Mouse (Mus musculus): ENCODE results near the gene Mlx. TPM values are rescaled to one million over a fixed set of nuclear protein-coding genes. Genes with fewer than 3 reads are reported as not detected.
"Not testable (repeated sequence)": the region's sequence is repeated elsewhere in the genome, so short reads cannot be mapped to it uniquely, and the experiment has no call there.

The Mlx gene
- polyA plus RNA-seq, 1 experiment from 2014 or later, result 26.7 TPM

- no peaks in the 10 kb centered on the region for H3K27me3 ChIP-seq
- no peak overlapping the region for H3K4me2 ChIP-seq
- H3K9ac ChIP-seq, result no peak overlapping the region
- WGBS (ENCODE audit: insufficient replicate concordance), result 88% methylated on average over 4 of the region's 4 CpGs
- H3K36me3 ChIP-seq (replicated peaks), result peaks cover 42% of the 10 kb centered on the region
- H3K9me3 ChIP-seq (replicated peaks), result no peaks in the 10 kb centered on the region
- ATAC-seq (ENCODE audit: insufficient read depth), result no peak
- H3K4me3 ChIP-seq (replicated peaks), result no peak overlapping the region
- no peak overlapping the region for H3K27ac ChIP-seq (replicated peaks)
- peaks cover 13% of the 10 kb centered on the region; the same call in 1 of the 2 replicates for H3K4me1 ChIP-seq (replicated peaks)
Measured at GRCm38 (mm10) chr11:101109351-101109750, 22.3 kb downstream of the Mlx start.

- Histone ChIP-seq H3K9ac (no peak overlapping the region), H3K36me3 (replicated peaks) (peaks cover 32% of the 10 kb centered on the region), H3K27me3 (no peaks in the 10 kb centered on the region), H3K4me1 (replicated peaks) (peaks cover 21% of the 10 kb centered on the region), H3K4me2 (no peak overlapping the region), H3K4me3 (replicated peaks) (no peak overlapping the region), H3K27ac (replicated peaks) (no peak overlapping the region), H3K9me3 (replicated peaks) (no peaks in the 10 kb centered on the region)
- no peak for ATAC-seq (ENCODE audit: insufficient read depth)
- 53% methylated on average over 5 of the region's 5 CpGs for WGBS (ENCODE audit: insufficient replicate concordance)
Measured at GRCm38 (mm10) chr11:101110708-101111107, 23.6 kb downstream of the Mlx start.

- H3K27me3 ChIP-seq, result no peaks in the 10 kb centered on the region
- WGBS (ENCODE audit: insufficient replicate concordance), result 83% methylated on average over 4 of the region's 4 CpGs
- H3K4me2 ChIP-seq, result no peak overlapping the region
- H3K9me3 ChIP-seq (replicated peaks), result no peaks in the 10 kb centered on the region
- peaks cover 32% of the 10 kb centered on the region for H3K36me3 ChIP-seq (replicated peaks)
- no peak overlapping the region for H3K27ac ChIP-seq (replicated peaks)
- H3K4me1 ChIP-seq (replicated peaks), result peaks cover 26% of the 10 kb centered on the region
- H3K4me3 ChIP-seq (replicated peaks), result no peak overlapping the region
- no peak for ATAC-seq (ENCODE audit: insufficient read depth)
- no peak overlapping the region for H3K9ac ChIP-seq
Measured at GRCm38 (mm10) chr11:101111178-101111577, 24.1 kb downstream of the Mlx start.

GRCm38 (mm10) chr11:101112186-101112585 is 25.1 kb downstream of the Mlx start:
- WGBS (ENCODE audit: insufficient replicate concordance), result 83% methylated on average over 3 of the region's 3 CpGs
- no peaks in the 10 kb centered on the region for H3K27me3 ChIP-seq
- no peak overlapping the region for H3K4me3 ChIP-seq (replicated peaks)
- peaks cover 32% of the 10 kb centered on the region for H3K4me1 ChIP-seq (replicated peaks)
- peaks cover 39% of the 10 kb centered on the region for H3K36me3 ChIP-seq (replicated peaks)
- ATAC-seq (ENCODE audit: insufficient read depth), result no peak
- H3K9ac ChIP-seq, result no peak overlapping the region
- no peaks in the 10 kb centered on the region for H3K9me3 ChIP-seq (replicated peaks)
- no peak overlapping the region for H3K4me2 ChIP-seq
- H3K27ac ChIP-seq (replicated peaks), result no peak overlapping the region

- Histone ChIP-seq H3K36me3 (replicated peaks) (peaks cover 32% of the 10 kb centered on the region), H3K4me2 (no peak overlapping the region), H3K27ac (replicated peaks) (0 out of 2 replicates have a peak overlapping the region, but pooled peaks have one; percentile 1), H3K4me3 (replicated peaks) (no peak overlapping the region), H3K4me1 (replicated peaks) (peaks cover 49% of the 10 kb centered on the region), H3K9me3 (replicated peaks) (no peaks in the 10 kb centered on the region), H3K27me3 (no peaks in the 10 kb centered on the region), H3K9ac (no peak overlapping the region)
- WGBS (ENCODE audit: insufficient replicate concordance), result 73% methylated on average over 2 of the region's 2 CpGs
- ATAC-seq (ENCODE audit: insufficient read depth), result no peak
Measured at GRCm38 (mm10) chr11:101115564-101115963, 28.5 kb downstream of the Mlx start.

- peak overlapping the region; percentile 96 for H3K9ac ChIP-seq
- 15% methylated on average over 4 of the region's 4 CpGs for WGBS (ENCODE audit: insufficient replicate concordance)
- peaks cover 33% of the 10 kb centered on the region for H3K36me3 ChIP-seq (replicated peaks)
- peak overlapping the region; percentile 97 for H3K27ac ChIP-seq (replicated peaks)
- H3K9me3 ChIP-seq (replicated peaks), result no peaks in the 10 kb centered on the region
- no peak for ATAC-seq (ENCODE audit: insufficient read depth)
- peaks cover 49% of the 10 kb centered on the region for H3K4me1 ChIP-seq (replicated peaks)
- H3K27me3 ChIP-seq, result no peaks in the 10 kb centered on the region
- H3K4me3 ChIP-seq (replicated peaks), result peak overlapping the region; percentile 93
- H3K4me2 ChIP-seq, result peak overlapping the region; percentile 80
Measured at GRCm38 (mm10) chr11:101118105-101118504, 31.0 kb downstream of the Mlx start.

- Histone ChIP-seq H3K4me1 (replicated peaks) (peaks cover 49% of the 10 kb centered on the region), H3K9ac (peak overlapping the region; percentile 96), H3K9me3 (replicated peaks) (no peaks in the 10 kb centered on the region), H3K27me3 (no peaks in the 10 kb centered on the region), H3K36me3 (replicated peaks) (peaks cover 39% of the 10 kb centered on the region), H3K27ac (replicated peaks) (peak overlapping the region; percentile 97), H3K4me2 (peak overlapping the region; percentile 80), H3K4me3 (replicated peaks) (peak overlapping the region; percentile 93)
- peak; percentile 77 for ATAC-seq (ENCODE audit: insufficient read depth)
- under 1% methylated on average over 39 of the region's 39 CpGs for WGBS (ENCODE audit: insufficient replicate concordance)
Measured at GRCm38 (mm10) chr11:101119131-101119760, 32.2 kb downstream of the Mlx start.

GRCm38 (mm10) chr11:101119761-101120544 is 32.9 kb downstream of the Mlx start, which contains the start of the genes Retreg3 and Tubg1:
TSS of gene Retreg3 (minus strand) at chr11:101119893.
TSS of gene Tubg1 (plus strand) at chr11:101119938.
- ATAC-seq (ENCODE audit: insufficient read depth), result peak; percentile 93
- peak within 1 kb of the TSS; percentile 99 for H3K4me2 ChIP-seq
- H3K27ac ChIP-seq (replicated peaks), result peak within 1 kb of the TSS; percentile 97
- H3K9me3 ChIP-seq (replicated peaks), result no peaks in the 10 kb centered on the region
- H3K4me3 ChIP-seq (replicated peaks), result peak within 1 kb of the TSS; percentile 93
- under 1% methylated on average over 61 of the region's 61 CpGs for WGBS (ENCODE audit: insufficient replicate concordance)
- no peaks in the 10 kb centered on the region for H3K27me3 ChIP-seq
- peak within 1 kb of the TSS; percentile 96 for H3K9ac ChIP-seq
- H3K36me3 ChIP-seq (replicated peaks), result peaks cover 45% of the 10 kb centered on the region
- H3K4me1 ChIP-seq (replicated peaks), result peaks cover 49% of the 10 kb centered on the region

GRCm38 (mm10) chr11:101120545-101121188 is 33.6 kb downstream of the Mlx start:
- ATAC-seq (ENCODE audit: insufficient read depth), result no peak
- peak overlapping the region; percentile 93 for H3K4me3 ChIP-seq (replicated peaks)
- H3K27ac ChIP-seq (replicated peaks), result peak overlapping the region; percentile 97
- H3K36me3 ChIP-seq (replicated peaks), result peaks cover 49% of the 10 kb centered on the region
- H3K9ac ChIP-seq, result peak overlapping the region; percentile 85
- peak overlapping the region; percentile 99 for H3K4me2 ChIP-seq
- WGBS (ENCODE audit: insufficient replicate concordance), result 21% methylated on average over 19 of the region's 19 CpGs
- H3K27me3 ChIP-seq, result no peaks in the 10 kb centered on the region
- no peaks in the 10 kb centered on the region for H3K9me3 ChIP-seq (replicated peaks)
- H3K4me1 ChIP-seq (replicated peaks), result peaks cover 42% of the 10 kb centered on the region

- H3K9me3 ChIP-seq (replicated peaks); H3K27ac ChIP-seq (replicated peaks); H3K4me3 ChIP-seq (replicated peaks); H3K4me2 ChIP-seq; H3K27me3 ChIP-seq; ATAC-seq (ENCODE audit: insufficient read depth); H3K9ac ChIP-seq: not testable (repeated sequence)
- peaks cover 45% of the 10 kb centered on the region for H3K36me3 ChIP-seq (replicated peaks)
- 85% methylated on average over 8 of the region's 8 CpGs for WGBS (ENCODE audit: insufficient replicate concordance)
- peaks cover 16% of the 10 kb centered on the region for H3K4me1 ChIP-seq (replicated peaks)
Measured at GRCm38 (mm10) chr11:101124494-101124893, 37.4 kb downstream of the Mlx start.

- not testable (repeated sequence) for H3K27me3 ChIP-seq; H3K9me3 ChIP-seq (replicated peaks); ATAC-seq (ENCODE audit: insufficient read depth); H3K9ac ChIP-seq; H3K4me2 ChIP-seq; H3K4me3 ChIP-seq (replicated peaks); H3K27ac ChIP-seq (replicated peaks)
- Histone ChIP-seq H3K36me3 (replicated peaks) (peaks cover 45% of the 10 kb centered on the region), H3K4me1 (replicated peaks) (peaks cover 15% of the 10 kb centered on the region)
- WGBS (ENCODE audit: insufficient replicate concordance), result 92% methylated on average over 9 of the region's 9 CpGs
Measured at GRCm38 (mm10) chr11:101125008-101125407, 37.9 kb downstream of the Mlx start.

Data from liver, embryonic 15.5 days (tissue).